Mouse (Mus musculus) limb, embryonic 14.5 days (tissue): ENCODE results near the gene Fbxl8. TPM values are rescaled to one million over a fixed set of nuclear protein-coding genes. Genes with fewer than 3 reads are reported as not detected.

Experiments
- ATAC-seq: fragments of 200-750 bp; cut with Nextera tagmentation; 2 replicates; pipeline ENCODE4 v1.8.0; 2017; ENCODE audit warnings: low read depth, moderate number of reproducible peaks, moderate TSS enrichment; ENCODE audit not compliant: low FRiP score
- DNase-seq: peaks from one replicate; pipeline ENCODE4 v3.0.0-alpha.2; 2015; ENCODE audit warnings: low spot score
- H3K27ac ChIP-seq: fragments of 300-500 bp; sonication (generic); replicated peaks from 2 replicates; pipeline ENCODE4 v1.5.1; 2014; ENCODE audit warnings: low read depth, mild to moderate bottlenecking, low read length, moderate library complexity, mixed read lengths
- H3K27me3 ChIP-seq: fragments of 300-500 bp; sonication (generic); 2 replicates; pipeline ENCODE4 v1.6.1; 2014; ENCODE audit warnings: low read length, mixed read lengths; ENCODE audit not compliant: control insufficient read depth, insufficient read depth
- H3K36me3 ChIP-seq: fragments of 300-500 bp; sonication (generic); 2 replicates; pipeline ENCODE4 v1.6.1; 2014; ENCODE audit warnings: mild to moderate bottlenecking, low read length, moderate library complexity, mixed read lengths; ENCODE audit not compliant: control insufficient read depth, insufficient read depth
- H3K4me1 ChIP-seq: fragments of 300-500 bp; sonication (generic); 2 replicates; pipeline ENCODE4 v1.6.1; 2014; ENCODE audit warnings: antibody characterized with exemption, low read length, mixed read lengths; ENCODE audit not compliant: control insufficient read depth, insufficient read depth
- H3K4me2 ChIP-seq: fragments of 300-500 bp; sonication (generic); replicated peaks from 2 replicates; pipeline ENCODE4 v1.6.1; 2014; ENCODE audit warnings: low read depth, mild to moderate bottlenecking, low read length, moderate library complexity; ENCODE audit not compliant: severe bottlenecking
- H3K4me3 ChIP-seq: fragments of 300-500 bp; sonication (generic); replicated peaks from 2 replicates; pipeline ENCODE4 v1.5.1; 2014; ENCODE audit warnings: low read length
- H3K9ac ChIP-seq: fragments of 300-500 bp; sonication (generic); 2 replicates; pipeline ENCODE4 v1.6.1; 2014; ENCODE audit warnings: mild to moderate bottlenecking, low read depth, low read length, moderate library complexity; ENCODE audit not compliant: severe bottlenecking
- H3K9me3 ChIP-seq: fragments of 300-500 bp; sonication (generic); 2 replicates; pipeline ENCODE4 v1.6.1; 2016; ENCODE audit warnings: low read length; ENCODE audit not compliant: control insufficient read depth
- POLR2A ChIP-seq: fragments of 200-500 bp; IDR thresholded peaks from 2 replicates; pipeline ENCODE4 v1.8.0; 2012; ENCODE audit warnings: inconsistent platforms, mild to moderate bottlenecking, moderate library complexity, borderline replicate concordance; ENCODE audit not compliant: insufficient read depth, insufficient read length; ENCODE audit errors: extremely low read depth
- WGBS: fragments of 180-500 bp; shearing (Covaris S2); extraction: QIAGEN DNeasy Blood & Tissue Kit; methylation state at CpG from one replicate; pipeline ENCODE4 v1.1.7; 2014; 5-methylcytosine and 5-hydroxymethylcytosine counted together
- polyA plus RNA-seq, 2 experiments: library from polyadenylated mRNA; depleted of rRNA in 1 of 2; stranded (reverse) in 1 of 2; unstranded in 1 of 2; fragments of >200 nt; fragmentation: Nextera tagmentation in 1 of 2; extraction: Ambion mirVana in 1 of 2; gene quantifications; 2 replicates each; pipeline versions ENCODE4 v1.2.1 to v1.2.3; 2012 to 2014

Gene Fbxl8
- polyA plus RNA-seq, 2 experiments, result 2.9 to 4.0 TPM

DNA sequence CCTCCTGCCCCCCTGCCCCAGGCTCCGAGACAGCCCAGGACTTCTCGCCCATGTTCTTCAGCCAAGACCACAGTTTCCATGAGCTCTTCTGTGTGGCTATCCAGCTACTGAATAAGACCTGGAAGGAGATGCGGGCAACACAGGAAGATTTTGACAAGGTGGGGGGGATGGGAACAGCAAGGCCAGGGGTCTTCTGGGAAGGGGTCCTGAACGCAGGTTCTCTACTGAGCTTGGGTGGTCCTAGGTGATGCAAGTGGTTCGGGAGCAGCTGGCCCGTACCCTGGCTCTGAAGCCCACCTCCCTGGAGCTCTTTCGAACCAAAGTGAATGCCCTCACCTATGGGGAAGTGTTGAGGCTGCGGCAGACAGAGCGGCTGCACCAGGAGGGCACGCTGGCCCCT is 44.0 kb downstream of the Fbxl8 start:
- Histone ChIP-seq H3K27me3 (no peaks in the 10 kb centered on the region), H3K36me3 (peaks cover 59% of the 10 kb centered on the region), H3K27ac (no peak overlapping the region), H3K9me3 (no peaks in the 10 kb centered on the region), H3K9ac (no peak overlapping the region), H3K4me1 (peaks cover 18% of the 10 kb centered on the region), H3K4me2 (no peak overlapping the region), H3K4me3 (no peak overlapping the region)
- no peak for DNase-seq
- WGBS, result 90% methylated on average over 10 of the region's 10 CpGs
- no peak for ATAC-seq
- TF ChIP-seq POLR2A, result no peak

- ATAC-seq (no peak), DNase-seq (no peak)
- Histone ChIP-seq H3K27ac (no peak overlapping the region), H3K9me3 (no peaks in the 10 kb centered on the region), H3K27me3 (no peaks in the 10 kb centered on the region), H3K9ac (no peak overlapping the region), H3K36me3 (peaks cover 58% of the 10 kb centered on the region), H3K4me3 (no peak overlapping the region), H3K4me1 (peaks cover 18% of the 10 kb centered on the region), H3K4me2 (no peak overlapping the region)
- no peak for TF ChIP-seq POLR2A
- WGBS, result 79% methylated on average over 15 of the region's 15 CpGs
Measured at GRCm38 (mm10) chr8:105309142-105309847, 44.8 kb downstream of the Fbxl8 start.

DNA sequence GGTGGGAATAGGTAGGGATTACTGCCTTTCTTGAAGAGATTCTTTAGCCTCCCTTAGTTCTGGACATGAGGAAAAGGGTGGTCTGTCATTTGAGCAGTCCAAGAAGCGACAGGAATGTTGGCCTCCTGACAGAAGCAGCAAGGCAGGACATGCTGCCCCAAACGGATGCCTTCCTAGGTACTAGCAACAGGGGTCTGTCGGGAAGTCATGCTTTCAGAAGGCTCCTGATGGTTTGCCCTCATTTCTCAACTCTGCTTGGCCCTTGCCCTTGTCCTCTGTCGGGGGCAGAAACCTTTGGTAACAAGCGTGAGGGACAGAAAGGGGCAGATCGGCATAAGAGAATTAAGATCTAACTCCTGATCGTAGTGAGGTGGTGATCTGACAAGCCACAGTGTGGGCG is 45.7 kb downstream of the Fbxl8 start:
- peaks cover 55% of the 10 kb centered on the region for H3K36me3 ChIP-seq

GRCm38 (mm10) chr8:105311718-105312117 is 47.3 kb downstream of the Fbxl8 start:
- no peak overlapping the region for H3K4me2 ChIP-seq
- H3K9ac ChIP-seq, result no peak overlapping the region
- no peak for DNase-seq
- H3K27me3 ChIP-seq, result no peaks in the 10 kb centered on the region
- no peak overlapping the region for H3K4me3 ChIP-seq
- no peak for TF ChIP-seq POLR2A
- H3K36me3 ChIP-seq, result peaks cover 66% of the 10 kb centered on the region
- no peaks in the 10 kb centered on the region for H3K9me3 ChIP-seq
- no peaks in the 10 kb centered on the region for H3K4me1 ChIP-seq
- WGBS, result 85% methylated on average over 1 of the region's 1 CpGs
- H3K27ac ChIP-seq, result no peak overlapping the region
- no peak for ATAC-seq

More for the DNA sequence above, 45.7 kb downstream of the Fbxl8 start:
- no peak for DNase-seq
- Histone ChIP-seq H3K9ac (no peak overlapping the region), H3K27me3 (no peaks in the 10 kb centered on the region), H3K9me3 (no peaks in the 10 kb centered on the region), H3K4me2 (no peak overlapping the region), H3K27ac (no peak overlapping the region), H3K4me1 (peaks cover 12% of the 10 kb centered on the region), H3K4me3 (no peak overlapping the region)
- WGBS, result 81% methylated on average over 8 of the region's 8 CpGs
- no peak for TF ChIP-seq POLR2A
- no peak for ATAC-seq

GRCm38 (mm10) chr8:105312891-105313481 is 48.5 kb downstream of the Fbxl8 start:
- no peak for TF ChIP-seq POLR2A
- H3K27me3 ChIP-seq, result no peaks in the 10 kb centered on the region
- no peak overlapping the region for H3K4me2 ChIP-seq
- ATAC-seq (no peak), DNase-seq (no peak)
- H3K9ac ChIP-seq, result no peak overlapping the region
- H3K4me3 ChIP-seq, result no peak overlapping the region
- H3K36me3 ChIP-seq, result peaks cover 60% of the 10 kb centered on the region
- no peaks in the 10 kb centered on the region for H3K4me1 ChIP-seq
- no peaks in the 10 kb centered on the region for H3K9me3 ChIP-seq
- no peak overlapping the region for H3K27ac ChIP-seq
- 86% methylated on average over 8 of the region's 8 CpGs for WGBS
